Mouse (Mus musculus) MN1 (cell line): Measurements from ENCODE around the gene B4galt5.

ENCODE experiments used
- DNase-seq: peaks from one replicate; pipeline ENCODE4 v3.0.0-alpha.2; 2016; ENCODE audit warnings: low spot score

The B4galt5 gene

GRCm38 (mm10) chr2:167250736-167251337 is 98.1 kb downstream of the B4galt5 start:
- no peak for DNase-seq

GRCm38 (mm10) chr2:167250003-167250735 is 98.8 kb downstream of the B4galt5 start:
- DNase-seq, result no peak

GRCm38 (mm10) chr2:167249591-167249990 is 99.4 kb downstream of the B4galt5 start:
- DNase-seq, result no peak
